25 mouse cellular contexts compared by ENCODE assay signal in the genomic region with DNA sequence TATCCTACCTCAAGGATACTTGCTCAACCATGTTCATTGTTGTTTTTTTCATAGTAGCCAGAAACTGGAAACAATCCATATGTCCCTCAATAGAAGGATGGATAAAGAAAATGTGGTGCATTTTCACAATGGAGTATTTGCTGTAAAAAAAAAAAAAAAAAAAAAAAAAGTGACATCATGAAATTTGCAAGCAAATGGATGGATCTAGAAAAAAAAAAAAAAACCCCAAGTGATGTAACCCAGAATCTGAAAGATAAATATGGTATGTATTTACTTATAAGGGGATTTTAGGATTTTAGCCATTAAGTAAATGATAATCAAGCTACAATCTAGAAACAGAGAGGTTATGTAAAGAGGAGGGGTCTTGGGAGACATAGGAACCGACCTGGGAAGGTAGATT.
"Had no signal": no experiment of that assay in that cellular context is flagged by ENCODE, and none has a peak within 500 bp of the region (broad histone marks: within the 10 kb centered on the region; RNA-seq: fewer than 3 reads in every experiment).

No protein-coding gene starts in this region.

- H3K27ac ChIP-seq: gastrocnemius, adult 2 months; heart, adult 2 months; heart, embryonic 13.5 days; heart, embryonic 15.5 days; kidney, embryonic 15.5 days; kidney, postnatal 0 days; layer of hippocampus, adult 2 months; left cerebral cortex, adult 2 months; limb, embryonic 10.5 days; limb, embryonic 12.5 days had no signal

- H3K9ac ChIP-seq: heart, embryonic 13.5 days; heart, embryonic 15.5 days; hindbrain, embryonic 13.5 days; hindbrain, embryonic 15.5 days; kidney, embryonic 15.5 days; limb, embryonic 12.5 days had no signal

- H3K4me2 ChIP-seq: heart, embryonic 11.5 days; heart, embryonic 13.5 days; liver, embryonic 11.5 days had no signal

- H3K4me3 ChIP-seq: gastrocnemius, adult 2 months; heart, adult 2 months; heart, embryonic 13.5 days; heart, embryonic 15.5 days; kidney, embryonic 15.5 days; layer of hippocampus, adult 2 months; left cerebral cortex, adult 2 months; limb, embryonic 12.5 days had no signal

- H3K27me3 ChIP-seq: heart, embryonic 13.5 days; heart, embryonic 15.5 days; hindbrain, embryonic 13.5 days; hindbrain, embryonic 15.5 days; kidney, embryonic 15.5 days; limb, embryonic 12.5 days had no signal

- H3K36me3 ChIP-seq: heart, embryonic 13.5 days; heart, embryonic 15.5 days; hindbrain, embryonic 13.5 days; hindbrain, embryonic 15.5 days; kidney, embryonic 15.5 days; limb, embryonic 10.5 days; limb, embryonic 12.5 days had no signal

- DNase-seq: gastrocnemius, adult 2 months; gastrocnemius, postnatal 10 days; gastrocnemius, postnatal 25 days; heart, adult 2 months; heart, postnatal 14 days; heart, postnatal 36 days; kidney, adult 11 months; kidney, adult 2 months; kidney, adult 9 months; kidney, postnatal 14 days; kidney, postnatal 36 days; liver had no signal

- ATAC-seq: intestine, embryonic 16.5 days had no signal

- H3K9me3 ChIP-seq: heart, embryonic 13.5 days; heart, embryonic 15.5 days; hindbrain, embryonic 13.5 days; hindbrain, embryonic 15.5 days; kidney, embryonic 15.5 days; limb, embryonic 10.5 days; limb, embryonic 12.5 days had no signal
